ENCODE assay signal across 11 mouse cellular contexts in genomic region chr16:90995023-90995422, GRCm38 (mm10). TPM values are rescaled to one million over a fixed set of nuclear protein-coding genes. Genes with fewer than 3 reads are reported as not detected.
DNase-seq lines count a peak whose midpoint lies in the region; ATAC-seq and TF ChIP-seq lines count a peak whose summit lies in the region.
"Had no signal": no experiment of that assay in that cellular context is flagged by ENCODE, and none has a peak within 500 bp of the region (broad histone marks: within the 10 kb centered on the region; RNA-seq: fewer than 3 reads in every experiment).

No protein-coding gene starts in this region.

- ATAC-seq in heart, embryonic 15.5 days (replicated peaks; ENCODE audit: insufficient number of reproducible peaks, insufficient read depth, low FRiP score, low read depth) = 0 out of 2 replicates have a peak, but pooled peaks have one; percentile 43
- ATAC-seq in lung, embryonic 15.5 days (ENCODE audit: borderline replicate concordance, extremely low read depth, low FRiP score, low TSS enrichment) = 0 out of 2 replicates have a peak, but pooled peaks have one; percentile 46
- ATAC-seq in midbrain, embryonic 11.5 days (ENCODE audit: low FRiP score) = no peak
- ATAC-seq in hindbrain, postnatal 0 days = no peak
- ATAC-seq: CD4-positive, CD25-positive, alpha-beta regulatory T cell, adult 4 months; inflammation-experienced regulatory T-cells, adult 6 months had no signal

- 18% methylated on average over 4 of the region's 4 CpGs for WGBS in heart, embryonic 15.5 days
- WGBS in lung, embryonic 15.5 days = 23% methylated on average over 4 of the region's 4 CpGs
- 86% methylated on average over 4 of the region's 4 CpGs for WGBS in midbrain, embryonic 11.5 days
- 73% methylated on average over 4 of the region's 4 CpGs for WGBS in hindbrain, postnatal 0 days

- no peaks in the 10 kb centered on the region for H3K9me3 ChIP-seq in heart, embryonic 15.5 days (replicated peaks)
- no peaks in the 10 kb centered on the region for H3K9me3 ChIP-seq in lung, embryonic 15.5 days
- H3K9me3 ChIP-seq in midbrain, embryonic 11.5 days (ENCODE audit: control insufficient read depth, low read length) = no peaks in the 10 kb centered on the region
- no peaks in the 10 kb centered on the region for H3K9me3 ChIP-seq in hindbrain, postnatal 0 days (ENCODE audit: low read length)
- H3K9me3 ChIP-seq: neural tube, embryonic 13.5 days had no signal

- H3K4me2 ChIP-seq in heart, embryonic 15.5 days = no peak overlapping the region
- no peak overlapping the region for H3K4me2 ChIP-seq in lung, embryonic 15.5 days
- H3K4me2 ChIP-seq in midbrain, embryonic 11.5 days = no peak overlapping the region
- no peak overlapping the region for H3K4me2 ChIP-seq in hindbrain, postnatal 0 days (ENCODE audit: low read depth, low read length)
- H3K4me2 ChIP-seq: neural tube, embryonic 13.5 days had no signal

- no peaks in the 10 kb centered on the region for H3K27me3 ChIP-seq in heart, embryonic 15.5 days
- H3K27me3 ChIP-seq in lung, embryonic 15.5 days = no peaks in the 10 kb centered on the region
- no peaks in the 10 kb centered on the region for H3K27me3 ChIP-seq in midbrain, embryonic 11.5 days (ENCODE audit: control insufficient read depth, insufficient read depth, low read length)
- H3K27me3 ChIP-seq in hindbrain, postnatal 0 days (ENCODE audit: insufficient read depth, low read length) = no peaks in the 10 kb centered on the region
- H3K27me3 ChIP-seq: neural tube, embryonic 13.5 days had no signal

- H3K4me3 ChIP-seq in heart, embryonic 15.5 days = no peak overlapping the region
- no peak overlapping the region for H3K4me3 ChIP-seq in lung, embryonic 15.5 days
- no peak overlapping the region for H3K4me3 ChIP-seq in midbrain, embryonic 11.5 days (ENCODE audit: low read depth, low read length)
- H3K4me3 ChIP-seq in hindbrain, postnatal 0 days (ENCODE audit: low read length) = no peak overlapping the region
- H3K4me3 ChIP-seq: neural tube, embryonic 13.5 days had no signal

- no peak overlapping the region for H3K9ac ChIP-seq in heart, embryonic 15.5 days
- H3K9ac ChIP-seq in lung, embryonic 15.5 days = no peak overlapping the region
- no peak overlapping the region for H3K9ac ChIP-seq in midbrain, embryonic 11.5 days (ENCODE audit: low read length)
- no peak overlapping the region for H3K9ac ChIP-seq in hindbrain, postnatal 0 days (replicated peaks; ENCODE audit: low read length)
- H3K9ac ChIP-seq: neural tube, embryonic 13.5 days had no signal

- H3K27ac ChIP-seq in heart, embryonic 15.5 days = 0 out of 2 replicates have a peak overlapping the region, but pooled peaks have one; percentile 5
- peak overlapping the region; percentile 25; the same call in 1 of the 2 replicates for H3K27ac ChIP-seq in lung, embryonic 15.5 days
- no peak overlapping the region for H3K27ac ChIP-seq in midbrain, embryonic 11.5 days (ENCODE audit: low read depth, low read length)
- H3K27ac ChIP-seq in hindbrain, postnatal 0 days = no peak overlapping the region
- H3K27ac ChIP-seq: neural tube, embryonic 13.5 days had no signal

- no peaks in the 10 kb centered on the region; the same call in 1 of the 2 replicates for H3K36me3 ChIP-seq in heart, embryonic 15.5 days
- H3K36me3 ChIP-seq in lung, embryonic 15.5 days = no peaks in the 10 kb centered on the region
- no peaks in the 10 kb centered on the region for H3K36me3 ChIP-seq in midbrain, embryonic 11.5 days (ENCODE audit: control insufficient read depth, insufficient read depth, low read length)
- peaks cover 11% of the 10 kb centered on the region; the same call in 1 of the 2 replicates for H3K36me3 ChIP-seq in hindbrain, postnatal 0 days (ENCODE audit: insufficient read depth, low read length)

- DNase-seq in cerebellum, adult 11-12 months = peak; percentile 16
- DNase-seq in cerebellum, adult 8-10 months = no peak
- DNase-seq in MN1 (ENCODE audit: low spot score) = peak; percentile 43
- no peak for DNase-seq in midbrain, embryonic 11.5 days (ENCODE audit: low spot score, missing footprints)
- no peak for DNase-seq in hindbrain, postnatal 0 days (ENCODE audit: low spot score)
- no peak for DNase-seq in gastrocnemius, postnatal 25 days

- H3K4me1 ChIP-seq in heart, embryonic 15.5 days (replicated peaks) = peaks cover 12% of the 10 kb centered on the region
- peaks cover 16% of the 10 kb centered on the region for H3K4me1 ChIP-seq in lung, embryonic 15.5 days
- H3K4me1 ChIP-seq in midbrain, embryonic 11.5 days (ENCODE audit: control insufficient read depth, insufficient read depth, low read length) = no peaks in the 10 kb centered on the region; the same call in none of the 2 replicates
- no peaks in the 10 kb centered on the region for H3K4me1 ChIP-seq in hindbrain, postnatal 0 days (ENCODE audit: insufficient read depth, low read length)

- TF ChIP-seq CTCF in hindbrain, postnatal 0 days (IDR thresholded peaks at IDR 0.05; ENCODE audit: low read depth) = no peak

RNA-seq across cellular contexts. Expression of gene Synj1, which starts 16.1 kb away (rescaled TPM):
- 10.3 and 11.4 TPM in 2 replicates for polyA plus RNA-seq in heart, embryonic 15.5 days (2015; fragmentation: Nextera tagmentation; extraction: Ambion mirVana)
- 13.3 and 14.6 TPM in 2 replicates for polyA plus RNA-seq in lung, embryonic 15.5 days (2015; fragmentation: Nextera tagmentation; extraction: Ambion mirVana)
- 23.3 and 27.0 TPM in 2 replicates for polyA plus RNA-seq in midbrain, embryonic 11.5 days (2014; fragmentation: Nextera tagmentation; extraction: Ambion mirVana)
- 47.9 and 58.1 TPM in 2 replicates for total RNA-seq in hindbrain, postnatal 0 days (2014; rRNA removed)
- polyA plus RNA-seq in hindbrain, postnatal 0 days (2015; fragmentation: Nextera tagmentation; extraction: Ambion mirVana) = 42.4 and 50.5 TPM in 2 replicates
- total RNA-seq in gastrocnemius, postnatal 25 days (2021) = 10 to 100 TPM in 1 of 2 experiments, 1 to 10 TPM in 1; 10.0 to 10.9 TPM

RNA-seq across cellular contexts. Expression of gene Paxbp1, which starts 49.3 kb away (rescaled TPM):
- 36.8 and 36.9 TPM in 2 replicates for polyA plus RNA-seq in heart, embryonic 15.5 days (2015; fragmentation: Nextera tagmentation; extraction: Ambion mirVana)
- polyA plus RNA-seq in lung, embryonic 15.5 days (2015; fragmentation: Nextera tagmentation; extraction: Ambion mirVana) = 44.0 and 48.0 TPM in 2 replicates
- polyA plus RNA-seq in midbrain, embryonic 11.5 days (2014; fragmentation: Nextera tagmentation; extraction: Ambion mirVana) = 86.4 and 97.2 TPM in 2 replicates
- total RNA-seq in hindbrain, postnatal 0 days (2014; rRNA removed) = 39.7 and 45.3 TPM in 2 replicates
- polyA plus RNA-seq in hindbrain, postnatal 0 days (2015; fragmentation: Nextera tagmentation; extraction: Ambion mirVana) = 22.8 and 27.2 TPM in 2 replicates
- 1 to 10 TPM; 8.9 to 9.8 TPM for total RNA-seq in gastrocnemius, postnatal 25 days (2021)

Comparison
In these comparisons a context has a peak if more than half of its experiments do, and no peak if none do; other contexts are left out.
1. DNase-seq: peak in cerebellum, adult 11-12 months (single experiment) and MN1 (single experiment); none in cerebellum, adult 8-10 months (single experiment), midbrain, embryonic 11.5 days (single experiment), hindbrain, postnatal 0 days (single experiment) and gastrocnemius, postnatal 25 days (single experiment).
2. ATAC-seq: peak in heart, embryonic 15.5 days (single experiment) and lung, embryonic 15.5 days (single experiment); none in midbrain, embryonic 11.5 days (single experiment) and hindbrain, postnatal 0 days (single experiment).
3. H3K27ac ChIP-seq: peak in heart, embryonic 15.5 days (single experiment) and lung, embryonic 15.5 days (single experiment); none in midbrain, embryonic 11.5 days (single experiment) and hindbrain, postnatal 0 days (single experiment).